Mouse (Mus musculus) natural killer cell, adult 2 months (primary cell): ENCODE data around the gene Slc44a1.

Source experiments
- DNase-seq, 2 experiments: peaks; one replicate each; pipeline ENCODE4 v3.0.0; 2022; ENCODE audit warnings: low spot score in 2 of 2

Gene Slc44a1

DNA sequence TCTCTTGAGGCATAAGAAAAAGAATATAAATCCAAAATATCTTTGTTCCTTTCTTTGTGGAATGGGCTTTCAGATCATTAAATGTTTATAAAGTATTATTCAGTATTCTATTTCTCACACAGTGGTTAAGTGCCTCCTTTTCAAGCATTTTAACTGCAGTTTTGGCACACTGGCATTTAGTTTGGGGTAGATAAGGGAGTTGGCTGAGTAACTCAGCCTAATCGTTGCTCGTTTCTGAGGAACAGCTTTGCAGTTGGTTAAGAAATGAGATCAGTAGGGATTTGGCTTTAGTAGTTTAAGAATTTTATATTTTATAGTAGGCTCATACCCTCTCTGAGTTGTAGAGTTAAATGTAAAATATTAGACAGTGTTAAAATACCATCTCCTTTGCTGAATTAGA, 97.3 kb downstream of the Slc44a1 start:
- DNase-seq, result no peak

DNA sequence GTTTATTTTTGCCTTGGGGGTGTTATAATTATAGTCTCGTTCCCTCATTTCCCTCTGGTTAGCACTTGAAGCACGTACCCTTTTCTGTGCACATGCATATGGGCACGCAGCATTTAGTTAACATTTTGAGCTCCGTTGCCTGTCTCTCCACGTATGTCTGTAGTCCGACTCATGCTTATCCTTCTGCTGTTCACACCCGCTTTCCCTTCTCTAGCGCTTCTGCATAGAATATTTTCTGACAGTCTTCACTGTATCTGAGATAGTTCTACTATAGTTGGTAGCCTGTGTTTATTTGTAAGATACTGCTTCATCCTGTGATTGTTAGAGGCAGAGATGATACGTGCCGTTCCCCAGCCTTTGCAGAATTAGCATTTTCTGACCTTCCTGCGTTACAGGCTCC, 98.4 kb downstream of the Slc44a1 start:
- DNase-seq, result no peak

DNA sequence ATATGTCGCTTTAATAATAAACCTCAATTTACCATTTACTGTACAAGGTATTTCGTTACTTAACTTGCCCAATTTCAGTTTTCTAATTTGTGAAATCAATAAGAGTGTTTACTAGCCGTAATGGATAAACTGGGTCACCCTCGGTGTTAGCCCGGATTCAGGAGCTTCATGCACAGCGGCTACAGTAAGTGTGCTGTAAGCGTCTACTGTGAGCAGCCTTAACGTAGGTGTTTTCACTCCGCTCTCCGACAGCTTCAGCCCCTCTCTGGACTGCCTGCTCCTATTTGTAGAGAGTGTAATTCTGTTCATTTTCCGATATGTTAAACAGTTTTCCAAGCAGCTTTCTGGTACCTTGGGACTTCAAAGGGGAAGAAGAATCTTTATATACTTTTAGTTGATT, 99.7 kb downstream of the Slc44a1 start:
- no peak for DNase-seq

DNA sequence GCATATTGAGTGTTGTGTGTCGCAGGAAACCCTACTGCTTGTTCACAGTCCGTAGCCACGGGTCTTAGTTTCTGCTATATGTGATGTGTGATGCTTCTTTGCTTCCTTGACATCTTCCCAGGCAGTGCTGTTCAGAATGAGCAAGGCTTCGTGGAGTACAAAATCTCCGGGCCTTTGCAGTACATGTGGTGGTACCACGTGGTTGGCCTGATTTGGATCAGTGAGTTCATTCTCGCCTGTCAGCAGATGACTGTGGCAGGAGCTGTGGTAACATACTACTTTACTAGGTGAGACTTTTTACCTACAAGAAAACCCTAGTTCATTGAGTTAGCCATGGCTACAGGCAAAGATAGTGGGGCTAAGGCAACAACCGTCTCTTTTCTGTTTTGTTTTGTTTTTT, 103.2 kb downstream of the Slc44a1 start:
- DNase-seq, result no peak

DNA sequence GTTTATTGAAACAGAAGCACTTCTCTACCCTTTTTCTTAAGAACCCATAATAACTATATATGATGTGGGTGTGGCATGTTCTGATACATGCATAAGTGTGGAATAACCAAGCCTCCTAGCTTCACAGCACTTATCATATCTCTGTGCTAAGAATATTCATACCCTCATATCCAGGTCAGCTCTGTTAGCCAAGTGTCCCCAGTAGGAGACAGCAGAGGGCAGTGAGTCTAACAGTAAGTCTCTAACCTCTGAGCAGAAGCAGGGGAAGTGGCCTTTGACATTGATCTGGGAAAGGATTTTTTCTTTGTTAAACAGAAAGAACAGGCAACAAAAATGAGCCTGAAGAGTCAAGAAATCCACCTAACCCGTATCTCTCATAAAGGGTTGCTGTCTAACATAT, 104.7 kb downstream of the Slc44a1 start:
- DNase-seq, result no peak

DNA sequence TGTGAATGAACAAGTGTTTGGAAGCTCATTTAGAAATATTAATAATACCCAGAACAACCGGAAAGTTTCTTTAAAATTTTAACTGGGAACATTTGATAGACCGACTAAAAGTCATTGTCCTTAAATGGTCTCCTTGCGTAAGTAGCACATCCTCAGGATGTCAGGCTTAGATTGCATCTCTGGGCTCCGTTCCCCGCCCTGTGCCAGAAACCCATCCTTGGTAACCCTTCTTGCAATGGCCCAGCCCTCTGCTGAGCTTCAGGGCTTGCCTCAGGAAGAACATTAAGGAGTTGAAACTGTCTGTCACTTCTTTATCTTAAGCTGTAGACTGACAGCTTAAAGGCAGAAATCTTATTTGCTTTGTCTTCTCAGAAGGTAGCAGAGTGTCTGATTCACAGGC, 107.2 kb downstream of the Slc44a1 start:
- no peak for DNase-seq

DNA sequence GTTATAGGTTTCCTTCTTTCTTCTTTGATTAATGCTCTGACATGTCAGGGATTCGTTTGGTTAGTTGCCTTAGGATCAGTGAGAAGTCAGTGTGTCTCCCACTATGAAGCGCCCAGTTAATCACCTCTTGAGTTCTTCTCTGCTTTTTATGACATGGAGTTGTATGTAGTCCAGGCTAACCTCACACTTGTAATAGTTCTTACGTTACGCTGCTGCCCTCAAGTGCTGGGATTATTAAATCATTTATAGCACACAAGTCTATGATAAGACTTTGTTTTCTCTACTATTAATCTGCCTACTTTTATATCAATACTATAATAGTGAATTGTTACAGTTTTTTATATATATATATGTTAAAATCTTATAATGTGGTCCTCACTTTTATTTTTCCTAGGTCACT, 109.2 kb downstream of the Slc44a1 start:
- no peak for DNase-seq

DNA sequence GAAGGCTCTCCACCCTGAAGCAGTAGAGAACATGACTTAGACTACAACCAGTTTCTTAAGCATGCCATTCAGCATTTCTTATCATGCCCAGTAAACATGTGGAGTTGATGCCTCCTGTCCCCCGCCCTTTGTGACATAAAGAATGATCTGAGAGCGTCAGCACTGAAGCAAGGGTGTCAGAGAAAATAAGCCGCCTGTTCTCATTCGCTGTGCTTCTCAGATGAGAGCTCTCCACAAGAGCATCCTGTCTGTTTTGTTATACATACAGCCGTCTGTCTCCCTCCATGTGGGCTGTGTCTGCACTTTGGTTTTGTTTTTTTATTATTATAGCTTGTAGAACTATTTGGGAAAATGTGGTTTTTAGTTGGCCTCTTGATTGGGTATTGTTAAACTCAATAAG, 124.4 kb downstream of the Slc44a1 start:
- DNase-seq, result no peak

DNA sequence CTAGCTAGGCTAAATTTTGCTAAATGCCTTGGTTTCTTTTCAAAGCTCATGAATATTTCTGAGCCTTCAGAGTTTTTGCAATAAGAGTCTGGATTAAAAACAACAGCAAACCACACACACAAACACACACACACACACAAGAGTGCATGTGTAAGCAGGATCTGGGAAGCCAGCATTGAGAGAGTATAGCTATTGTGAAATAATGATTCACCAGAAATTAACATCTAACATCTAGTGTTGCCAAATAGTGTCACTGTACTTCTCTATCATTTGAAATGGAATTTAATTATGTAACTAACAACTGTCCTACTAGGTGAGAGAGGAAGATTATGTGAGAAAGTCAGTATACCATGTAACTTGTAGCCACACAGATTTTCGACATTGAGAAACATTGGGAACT, 126.9 kb downstream of the Slc44a1 start:
- DNase-seq, result no peak

DNA sequence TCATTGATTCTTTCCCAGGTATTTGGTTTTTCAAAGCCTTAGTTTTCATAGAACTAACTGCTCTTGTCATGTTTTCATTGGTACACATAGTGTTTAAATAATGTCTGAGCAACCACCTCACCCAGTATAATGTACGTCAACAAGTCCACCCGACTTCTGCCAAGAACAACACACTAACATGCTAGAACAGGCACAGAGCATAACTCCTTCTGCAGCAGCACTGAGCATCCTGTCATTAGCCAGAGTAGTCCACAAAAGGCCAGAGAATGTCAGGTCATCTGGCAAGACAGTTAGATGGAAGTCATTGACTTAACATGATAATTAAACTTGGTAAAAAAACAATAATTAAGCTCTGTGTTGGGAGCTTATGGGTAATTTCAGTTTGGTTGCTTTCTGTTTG, 135.3 kb downstream of the Slc44a1 start:
- no peak for DNase-seq

DNA sequence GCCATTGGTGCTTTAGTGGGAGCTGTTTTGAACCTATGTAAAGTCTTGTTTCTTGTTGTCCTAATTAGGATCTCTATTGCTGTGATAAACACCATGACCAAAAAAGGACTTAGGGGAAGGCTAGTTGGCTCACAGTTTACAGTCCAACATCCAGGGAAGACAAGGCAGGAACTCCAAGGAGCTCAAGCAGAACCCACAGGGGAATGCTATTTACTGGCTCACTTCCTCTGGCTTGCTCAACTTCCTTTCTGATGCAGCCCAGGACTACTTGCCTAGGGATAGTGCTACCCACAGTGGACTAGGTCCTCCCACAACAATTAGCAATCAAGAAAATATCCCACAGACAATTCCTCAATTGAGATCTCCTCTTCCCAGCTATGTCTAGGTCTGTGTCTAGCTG, 147.5 kb downstream of the Slc44a1 start:
- DNase-seq, result no peak

DNA sequence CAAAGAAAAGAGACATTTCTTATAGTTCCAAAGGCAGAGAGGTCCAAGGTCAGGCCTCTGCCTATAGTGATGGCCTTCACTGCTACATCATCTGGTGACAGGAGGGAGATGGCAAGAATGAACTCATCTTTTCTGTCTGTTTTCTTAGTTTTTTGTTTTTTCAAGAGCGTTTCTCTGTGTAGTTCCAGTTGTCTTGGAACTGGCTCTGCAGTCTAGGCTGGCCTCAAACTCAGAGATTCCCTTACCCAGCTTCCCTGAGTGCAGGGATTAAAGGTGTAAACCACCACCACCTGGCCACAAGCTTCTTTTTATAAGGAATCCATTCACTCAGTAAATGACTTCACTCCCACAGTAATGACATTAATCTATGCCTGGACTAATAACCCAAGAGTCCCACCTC, 148.7 kb downstream of the Slc44a1 start:
- no peak for DNase-seq

DNA sequence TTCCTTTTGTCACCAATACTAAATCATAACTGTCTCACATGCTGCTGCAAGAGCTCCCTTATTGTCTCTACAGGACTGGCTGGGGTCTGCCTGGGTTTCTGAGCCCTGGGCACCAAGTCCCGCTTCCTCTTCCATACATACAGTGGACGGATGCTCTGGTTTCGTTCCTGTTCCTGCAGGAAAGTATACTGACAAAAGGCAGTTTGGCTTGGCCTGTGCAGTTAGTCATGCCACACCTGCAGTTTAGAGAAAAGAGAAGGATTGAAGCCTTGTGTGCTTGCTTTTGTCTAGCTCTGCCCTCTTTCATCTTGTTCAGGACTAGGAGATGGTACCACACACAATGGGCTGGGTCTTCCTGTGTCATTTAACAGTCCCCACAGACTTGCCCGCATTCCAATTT, 149.3 kb downstream of the Slc44a1 start:
- DNase-seq, result no peak

DNA sequence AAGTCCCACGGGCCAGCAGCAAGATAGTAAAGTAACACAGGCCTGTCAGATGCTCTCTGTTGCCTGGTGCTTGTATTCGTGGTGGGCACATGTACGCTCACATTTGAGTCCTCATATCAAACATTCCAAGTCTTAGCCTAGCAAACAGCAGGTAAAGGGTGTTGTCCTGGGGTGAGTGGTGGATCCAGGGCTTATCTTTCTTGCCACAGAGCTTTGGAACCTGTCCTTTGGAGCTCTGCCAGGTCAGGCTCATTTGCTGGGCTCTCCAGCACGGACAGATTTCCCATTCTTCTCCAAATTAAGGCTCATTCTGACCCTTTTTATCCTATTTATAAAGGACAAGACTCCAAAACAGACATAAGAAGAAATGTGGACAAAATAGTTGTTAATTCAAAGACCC, 149.9 kb downstream of the Slc44a1 start:
- DNase-seq, result no peak

DNA sequence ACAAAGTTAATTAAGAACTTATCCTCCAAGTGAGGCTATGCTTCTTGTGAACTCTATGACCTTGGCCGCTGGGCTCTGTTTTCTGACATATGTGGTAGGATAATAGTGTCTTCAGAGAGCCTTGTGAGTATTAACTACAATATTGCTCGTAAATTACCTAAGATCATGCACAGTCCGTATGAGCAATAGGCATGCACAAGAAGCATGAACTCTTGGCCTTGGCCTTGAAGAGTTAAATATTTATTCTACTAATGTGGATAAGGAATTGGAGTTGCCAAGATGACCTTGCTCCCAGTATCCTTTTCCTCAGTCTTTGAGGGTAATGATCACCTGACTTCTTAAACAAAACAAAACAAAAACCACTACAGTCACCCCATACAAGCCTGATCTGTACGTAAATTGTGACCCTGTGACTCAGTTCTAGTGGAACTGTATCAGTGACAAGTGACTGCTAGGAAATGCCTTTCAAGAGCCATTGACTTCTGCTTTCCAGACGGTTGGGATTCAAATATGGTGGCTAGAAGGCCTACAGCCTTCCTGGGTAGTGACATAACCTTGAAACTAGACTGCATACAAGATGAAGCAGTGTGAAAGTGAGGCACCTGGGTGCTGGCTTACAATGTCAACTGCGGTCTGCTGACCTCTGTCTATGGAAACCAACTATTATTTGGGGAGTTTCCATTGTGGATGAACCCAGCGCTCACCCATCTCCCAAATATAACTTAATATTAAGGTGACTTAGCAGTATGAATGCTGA, 150.7 kb downstream of the Slc44a1 start:
- DNase-seq, result no peak

DNA sequence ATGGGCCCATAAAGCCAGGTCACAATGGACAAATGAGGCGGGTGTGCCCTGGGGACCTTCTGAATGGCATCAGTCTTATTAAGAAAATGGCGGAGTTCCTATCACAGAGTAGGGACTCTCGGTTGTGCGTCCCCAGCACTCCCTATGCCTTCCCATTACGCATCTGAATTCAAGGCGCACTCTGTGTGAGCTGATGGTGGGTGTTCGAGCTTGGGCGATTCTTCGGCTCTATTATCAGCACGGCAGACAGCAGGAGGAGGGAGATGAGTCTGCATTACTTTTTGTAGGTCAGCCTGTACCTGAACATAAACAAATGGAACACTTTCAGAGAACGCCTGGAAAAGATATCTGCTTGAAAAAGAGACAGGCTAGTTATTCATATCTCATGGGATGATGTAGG, 151.3 kb downstream of the Slc44a1 start:
- no peak for DNase-seq

DNA sequence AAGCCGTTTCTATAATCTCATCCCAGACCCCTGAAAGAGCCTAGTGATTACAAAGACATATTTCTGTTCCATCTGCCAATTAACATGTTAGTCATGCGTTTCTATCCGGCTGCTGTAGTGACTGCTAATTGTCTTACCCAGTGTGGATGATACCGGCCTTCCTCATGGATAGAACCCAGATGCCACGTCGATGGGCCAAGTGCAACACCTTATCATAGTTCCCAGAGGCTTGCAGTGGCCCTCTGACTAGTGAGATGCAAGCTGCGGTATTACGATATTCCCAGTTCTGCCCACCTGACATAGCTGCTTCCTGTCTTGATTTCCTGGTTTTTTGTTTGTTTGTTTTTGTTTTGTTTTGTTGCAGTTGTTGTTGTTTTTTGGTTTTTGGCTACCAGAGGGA, 151.7 kb downstream of the Slc44a1 start:
- DNase-seq, result no peak

DNA sequence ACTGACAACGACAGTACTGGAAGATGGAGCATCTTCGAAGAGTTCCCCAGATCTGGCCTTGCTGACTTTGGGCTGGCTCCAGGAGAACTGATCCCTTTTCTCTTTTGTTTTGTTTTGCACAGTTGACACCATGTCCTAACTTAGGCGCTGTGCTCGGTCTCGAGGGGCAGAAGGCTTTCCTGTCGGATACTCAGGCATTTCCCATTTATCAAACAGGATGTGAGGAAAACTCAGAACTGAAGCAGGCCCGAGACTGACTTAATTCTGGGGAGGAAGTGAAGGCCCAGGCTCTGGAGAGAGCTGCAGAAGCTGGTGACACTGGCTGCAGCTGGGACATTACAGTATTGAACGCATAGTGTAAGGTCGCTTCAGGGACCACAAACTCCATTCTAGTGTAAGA, 152.2 kb downstream of the Slc44a1 start:
- DNase-seq, result no peak

DNA sequence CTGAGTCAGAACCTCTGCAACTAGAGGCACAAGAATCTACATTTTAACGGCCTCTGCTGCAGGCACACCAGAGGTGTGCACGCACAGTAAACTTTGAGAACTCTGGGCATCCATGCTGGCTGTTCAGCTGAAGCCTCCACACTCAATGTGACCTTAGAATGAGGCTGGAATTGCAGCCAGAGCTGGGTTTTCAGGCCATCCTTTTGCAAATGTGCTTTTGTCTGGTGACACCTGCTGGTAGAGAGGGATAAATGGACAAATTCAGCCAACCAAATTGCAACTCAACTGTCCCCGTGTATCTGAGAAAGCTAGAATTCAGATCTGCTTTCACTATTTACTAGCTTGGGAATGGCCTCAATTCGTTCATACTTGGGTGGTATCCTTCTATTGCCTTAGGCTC, 154.0 kb downstream of the Slc44a1 start:
- DNase-seq, result peak in 1 of 2 experiments; percentile 11

DNA sequence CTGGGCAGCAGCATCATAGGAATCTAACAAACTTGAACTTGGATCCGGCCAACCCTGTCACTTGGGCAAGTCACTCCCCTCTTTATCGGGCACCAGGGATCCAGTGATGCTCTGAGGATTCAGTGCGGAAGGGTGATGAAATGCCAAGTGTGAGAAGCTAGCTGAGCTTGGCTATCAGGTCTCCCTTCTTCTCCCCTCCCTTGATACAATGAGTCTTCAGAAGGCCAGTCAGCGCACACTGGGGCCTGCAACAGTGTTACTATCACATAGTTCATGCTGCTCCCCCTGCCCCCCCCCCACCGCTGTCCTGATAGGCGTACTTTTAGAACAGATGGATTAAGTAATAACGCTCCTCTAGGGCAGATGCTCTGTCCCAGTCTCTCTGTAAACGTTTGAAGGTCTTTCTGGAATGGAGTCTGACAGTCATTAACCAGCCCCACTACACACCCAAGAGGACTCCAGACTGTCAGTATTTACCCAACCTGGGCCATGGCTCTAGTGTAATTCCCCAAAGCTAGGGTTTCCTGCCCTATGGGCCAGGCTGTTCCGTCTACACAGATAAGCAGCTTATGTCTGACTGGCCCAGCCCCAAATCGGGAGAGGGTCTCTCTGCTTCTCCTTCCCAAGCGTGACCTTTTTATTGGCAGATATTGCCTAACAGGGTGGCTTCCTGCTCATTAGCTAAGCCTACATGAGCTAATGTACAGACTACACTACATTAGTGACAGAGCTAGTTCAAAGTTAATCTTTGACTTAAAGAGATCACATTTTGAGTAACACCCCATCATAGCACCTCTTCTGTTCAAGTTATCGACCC, 155.2 kb downstream of the Slc44a1 start:
- no peak for DNase-seq

DNA sequence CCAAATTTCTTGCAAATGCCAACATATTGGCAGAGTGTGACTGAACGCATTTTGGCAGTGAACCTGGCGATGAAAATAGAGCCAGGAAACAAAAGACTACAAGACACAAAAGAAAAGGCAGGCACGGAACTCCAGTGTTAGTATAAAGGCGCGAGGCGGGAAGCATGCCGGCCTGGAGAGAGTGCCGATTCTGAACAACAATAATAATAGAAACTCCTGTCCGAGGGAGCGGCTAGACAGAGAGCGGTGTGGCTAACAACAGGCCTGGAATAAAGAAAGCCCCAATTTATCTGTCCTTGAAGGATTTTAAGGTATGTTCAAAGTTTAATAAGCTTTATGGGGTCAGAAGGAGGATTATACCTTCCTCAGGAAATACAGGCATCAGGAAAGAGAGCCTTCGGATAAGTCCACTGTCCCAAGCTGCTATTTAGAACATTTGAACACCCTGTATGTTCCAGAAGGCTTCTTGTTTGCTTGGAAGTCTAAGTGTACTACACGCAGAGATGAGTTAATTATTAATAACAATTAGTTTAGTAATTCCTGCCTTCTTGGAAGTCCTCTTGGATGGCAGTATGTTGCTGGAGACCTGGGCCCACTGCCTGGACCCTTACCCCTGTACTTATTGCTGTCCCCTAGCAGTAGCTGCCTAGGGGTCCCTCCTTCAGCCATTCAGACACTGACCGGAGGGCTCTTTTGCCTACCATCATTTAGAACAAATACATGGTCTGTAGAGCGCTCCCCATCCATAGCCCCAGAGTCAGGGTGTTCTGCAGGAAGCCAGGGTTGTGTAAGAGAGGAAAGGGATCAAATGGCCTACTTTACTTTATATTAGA, 156.1 kb downstream of the Slc44a1 start:
- DNase-seq, result no peak

DNA sequence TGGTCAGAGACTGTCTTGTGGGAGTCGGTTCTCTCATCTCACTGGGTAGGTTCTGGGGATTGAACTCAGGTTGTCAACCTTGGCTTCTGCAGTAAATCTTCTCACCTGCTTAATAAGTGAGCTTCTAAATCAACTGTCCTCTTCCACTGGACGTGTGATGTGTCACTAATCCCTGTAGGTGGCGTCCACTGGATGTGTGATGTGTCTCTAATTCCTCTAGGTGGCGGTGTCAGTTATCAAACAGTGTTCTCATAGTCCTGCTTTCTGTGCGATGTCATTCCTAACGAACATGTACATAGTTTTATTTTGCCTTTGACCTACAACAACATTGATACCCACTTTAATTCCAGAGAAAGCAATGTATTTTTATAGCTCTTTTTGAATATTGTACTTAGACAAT, 160.2 kb downstream of the Slc44a1 start:
- no peak for DNase-seq
